Mouse (Mus musculus) MEL (cell line): ENCODE results near the gene Immp2l. TPM values are rescaled to one million over a fixed set of nuclear protein-coding genes. Genes with fewer than 3 reads are reported as not detected.
A peak's percentile ranks its signal among the peaks of the same experiment; 100 is the strongest.

ENCODE experiments used
- DNase-seq: peaks from one replicate; pipeline ENCODE4 v3.0.0; 2011; ENCODE audit warnings: low read depth, low spot score
- H3K27ac ChIP-seq: 2 replicates; pipeline ENCODE4 v1.5.1; 2012; ENCODE audit warnings: low read depth, mild to moderate bottlenecking, control low read depth, low read length, moderate library complexity; ENCODE audit not compliant: control insufficient read depth
- H3K27me3 ChIP-seq, 2 experiments: fragments of 150-350 bp in 1 of 2; sonication (generic) in 1 of 2; 2 replicates each; pipeline ENCODE4 v1.6.1; 2012; ENCODE audit warnings: low read length in 2 of 2, mild to moderate bottlenecking in 2 of 2, improper control_type of control experiment in 1 of 2, moderate library complexity in 1 of 2; ENCODE audit not compliant: insufficient read depth in 2 of 2, control insufficient read depth in 1 of 2
- H3K36me3 ChIP-seq, 2 experiments: 2 replicates each; pipeline ENCODE4 v1.6.1; 2012 to 2014; ENCODE audit warnings: low read length in 2 of 2, improper control_type of control experiment in 1 of 2, inconsistent platforms in 1 of 2, mild to moderate bottlenecking in 1 of 2; ENCODE audit not compliant: insufficient read depth in 2 of 2, control insufficient read depth in 1 of 2
- H3K4me1 ChIP-seq, 2 experiments: fragments of 150-350 bp in 1 of 2; sonication (generic) in 1 of 2; 2 replicates each; pipeline ENCODE4 v1.6.1; 2012; ENCODE audit warnings: low read length in 2 of 2, improper control_type of control experiment in 1 of 2, mild to moderate bottlenecking in 1 of 2; ENCODE audit not compliant: insufficient read depth in 2 of 2, control insufficient read depth in 1 of 2
- H3K4me3 ChIP-seq, 2 experiments: fragments of 150-350 bp in 1 of 2; sonication (generic) in 1 of 2; 2 replicates each; pipeline ENCODE4 v1.5.1; 2012; ENCODE audit warnings: low read depth in 2 of 2, low read length in 2 of 2, mild to moderate bottlenecking in 2 of 2, moderate library complexity in 2 of 2, control low read depth in 1 of 2, improper control_type of control experiment in 1 of 2; ENCODE audit not compliant: control insufficient read depth in 1 of 2, insufficient read depth in 1 of 2
- H3K79me2 ChIP-seq: 2 replicates; pipeline ENCODE4 v1.6.1; 2012; ENCODE audit warnings: mild to moderate bottlenecking, low read length, moderate library complexity; ENCODE audit not compliant: control insufficient read depth, poor library complexity, insufficient read depth
- H3K9ac ChIP-seq: 2 replicates; pipeline ENCODE4 v1.6.1; 2012; ENCODE audit warnings: low read depth, mild to moderate bottlenecking, control low read depth, low read length, moderate library complexity; ENCODE audit not compliant: control insufficient read depth, poor library complexity, severe bottlenecking
- H3K9me3 ChIP-seq: fragments of 150-350 bp; sonication (generic); replicated peaks from 2 replicates; pipeline ENCODE4 v1.6.1; 2012; ENCODE audit warnings: mild to moderate bottlenecking, low read length, improper control_type of control experiment, moderate library complexity; ENCODE audit not compliant: insufficient read depth
- BHLHE40 ChIP-seq: IDR thresholded peaks from 2 replicates; pipeline ENCODE4 v1.6.1; 2012; ENCODE audit warnings: low read depth, mild to moderate bottlenecking, inconsistent platforms, low read length, improper control_type of control experiment, borderline replicate concordance
- CHD1 ChIP-seq: IDR thresholded peaks from 2 replicates; pipeline ENCODE4 v1.6.1; 2012; ENCODE audit warnings: low read depth, mild to moderate bottlenecking, inconsistent platforms, low read length, improper control_type of control experiment
- CHD2 ChIP-seq: IDR thresholded peaks from 2 replicates; pipeline ENCODE4 v1.6.1; 2011; ENCODE audit warnings: low read length, improper control_type of control experiment
- CTCF ChIP-seq, 3 experiments: IDR thresholded peaks in 2 of 3; conservative IDR thresholded peaks in 1 of 3; 2 replicates each; pipeline ENCODE4 v1.5.1; 2011 to 2012; ENCODE audit warnings: low read length in 3 of 3, low read depth in 2 of 3, mild to moderate bottlenecking in 2 of 3, improper control_type of control experiment in 1 of 3, inconsistent platforms in 1 of 3, mixed read lengths in 1 of 3, moderate library complexity in 1 of 3; ENCODE audit not compliant: control insufficient read depth in 1 of 3, insufficient read depth in 1 of 3, poor library complexity in 1 of 3, severe bottlenecking in 1 of 3
- E2F4 ChIP-seq: IDR thresholded peaks from 2 replicates; pipeline ENCODE4 v1.6.1; 2011; ENCODE audit warnings: low read depth, low read length, improper control_type of control experiment, borderline replicate concordance
- ETS1 ChIP-seq: IDR thresholded peaks from 2 replicates; pipeline ENCODE4 v1.6.1; 2012; ENCODE audit warnings: low read depth, mild to moderate bottlenecking, inconsistent platforms, low read length, improper control_type of control experiment, moderate library complexity
- GABPA ChIP-seq: IDR thresholded peaks from 2 replicates; pipeline ENCODE4 v1.6.1; 2012; ENCODE audit warnings: low read depth, mild to moderate bottlenecking, inconsistent platforms, low read length, improper control_type of control experiment, moderate library complexity
- MAX ChIP-seq: IDR thresholded peaks from 2 replicates; pipeline ENCODE4 v1.6.1; 2011; ENCODE audit warnings: low read length, improper control_type of control experiment
- MXI1 ChIP-seq: IDR thresholded peaks from 2 replicates; pipeline ENCODE4 v1.6.1; 2011; ENCODE audit warnings: mild to moderate bottlenecking, low read depth, low read length, improper control_type of control experiment
- MYB ChIP-seq: IDR thresholded peaks from 2 replicates; pipeline ENCODE4 v1.6.1; 2011; ENCODE audit warnings: mild to moderate bottlenecking, low read depth, low read length, improper control_type of control experiment
- MYC ChIP-seq: IDR thresholded peaks from 2 replicates; pipeline ENCODE4 v1.6.1; 2011; ENCODE audit warnings: low read depth, mild to moderate bottlenecking, low read length, improper control_type of control experiment, moderate library complexity
- NRF1 ChIP-seq: IDR thresholded peaks from 2 replicates; pipeline ENCODE4 v1.6.1; 2014; ENCODE audit warnings: low read depth, mild to moderate bottlenecking, inconsistent platforms, low read length, improper control_type of control experiment, moderate library complexity; ENCODE audit not compliant: poor library complexity, insufficient read depth, severe bottlenecking
- POLR2A ChIP-seq, 2 experiments: IDR thresholded peaks; 2 replicates each; pipeline ENCODE4 v1.6.1; 2011 to 2012; ENCODE audit warnings: low read length in 2 of 2, mild to moderate bottlenecking in 2 of 2, control low read depth in 1 of 2, improper control_type of control experiment in 1 of 2, low read depth in 1 of 2, moderate library complexity in 1 of 2; ENCODE audit not compliant: control insufficient read depth in 1 of 2, insufficient read depth in 1 of 2, poor library complexity in 1 of 2
- POLR2AphosphoS2 ChIP-seq: IDR thresholded peaks from 2 replicates; pipeline ENCODE4 v1.6.1; 2011; ENCODE audit warnings: low read length, improper control_type of control experiment
- RAD21 ChIP-seq: IDR thresholded peaks from 2 replicates; pipeline ENCODE4 v1.6.1; 2011; ENCODE audit warnings: mild to moderate bottlenecking, low read depth, low read length, improper control_type of control experiment
- RCOR1 ChIP-seq: IDR thresholded peaks from 2 replicates; pipeline ENCODE4 v1.6.1; 2012; ENCODE audit warnings: low read depth, mild to moderate bottlenecking, inconsistent platforms, low read length, improper control_type of control experiment
- SIN3A ChIP-seq: IDR thresholded peaks from 2 replicates; pipeline ENCODE4 v1.6.1; 2012; ENCODE audit warnings: low read length, improper control_type of control experiment, inconsistent platforms
- SMC3 ChIP-seq: IDR thresholded peaks from 2 replicates; pipeline ENCODE4 v1.6.1; 2011; ENCODE audit warnings: low read depth, low read length, improper control_type of control experiment
- TBP ChIP-seq: IDR thresholded peaks from 2 replicates; pipeline ENCODE4 v1.8.0; 2011; ENCODE audit warnings: low read depth, low read length, improper control_type of control experiment
- UBTF ChIP-seq: IDR thresholded peaks from 2 replicates; pipeline ENCODE4 v1.6.1; 2012; ENCODE audit warnings: low read depth, mild to moderate bottlenecking, inconsistent platforms, low read length, improper control_type of control experiment, moderate library complexity, borderline replicate concordance; ENCODE audit not compliant: insufficient read depth
- USF1 ChIP-seq: IDR thresholded peaks from 2 replicates; pipeline ENCODE4 v1.6.1; 2014; ENCODE audit warnings: low read depth, mild to moderate bottlenecking, inconsistent platforms, low read length, improper control_type of control experiment, moderate library complexity
- USF2 ChIP-seq, 2 experiments: IDR thresholded peaks; 2 replicates each; pipeline ENCODE4 v1.6.1; 2011 to 2012; ENCODE audit warnings: improper control_type of control experiment in 2 of 2, low read length in 2 of 2, borderline replicate concordance in 1 of 2, inconsistent platforms in 1 of 2, low read depth in 1 of 2, mild to moderate bottlenecking in 1 of 2; ENCODE audit not compliant: insufficient read depth in 1 of 2
- ZC3H11A ChIP-seq: IDR thresholded peaks from 2 replicates; pipeline ENCODE4 v1.6.1; 2012; ENCODE audit warnings: low read depth, mild to moderate bottlenecking, inconsistent platforms, low read length, improper control_type of control experiment
- ZMIZ1 ChIP-seq: IDR thresholded peaks from 2 replicates; pipeline ENCODE4 v1.6.1; 2012; ENCODE audit warnings: low read depth, mild to moderate bottlenecking, inconsistent platforms, low read length, improper control_type of control experiment, moderate library complexity
- ZNF384 ChIP-seq: IDR thresholded peaks from 2 replicates; pipeline ENCODE4 v1.6.1; 2012; ENCODE audit warnings: low read depth, mild to moderate bottlenecking, inconsistent platforms, low read length, improper control_type of control experiment
- polyA plus RNA-seq, 2 experiments: library from polyadenylated mRNA; stranded (reverse) in 1 of 2; unstranded in 1 of 2; fragments of >175 nt in 1 of 2; fragments of >200 nt in 1 of 2; gene quantifications; 2 replicates each; pipeline versions ENCODE4 v1.2.1 to v1.2.4; 2012; ENCODE audit warnings: low replicate concordance in 2 of 2, low read depth in 1 of 2; ENCODE audit not compliant: insufficient read length in 2 of 2, insufficient read depth in 1 of 2, missing spikeins in 1 of 2
- total RNA-seq: library from RNA; depleted of rRNA; stranded (reverse); fragments of 300-350 nt; gene quantifications from 2 replicates; pipeline ENCODE4 v1.2.3, GENCODE M21; 2012

Gene Immp2l
- total and polyA plus RNA-seq, 3 experiments: 4.0 to 5.0 TPM; not detected in 1

- DNase-seq: no peak
- Histone ChIP-seq H3K27ac (no peak overlapping the region), H3K4me3 (no peak overlapping the region), H3K36me3 (no peaks in the 10 kb centered on the region), H3K9ac (no peak overlapping the region), H3K79me2 (no peaks in the 10 kb centered on the region), H3K9me3 (no peaks in the 10 kb centered on the region), H3K27me3 (no peaks in the 10 kb centered on the region), H3K4me1 (no peaks in the 10 kb centered on the region)
- TF ChIP-seq GABPA: no peak
- TF ChIP-seq NRF1: no peak
- no peak for TF ChIP-seq CHD1
- no peak for TF ChIP-seq ZNF384
- TF ChIP-seq POLR2AphosphoS2: no peak
- TF ChIP-seq MXI1: no peak
- TF ChIP-seq TBP: no peak
- no peak for TF ChIP-seq USF2 (IDR thresholded peaks at IDR 0.05; ENCODE audit: borderline replicate concordance in 1 of 2, insufficient read depth in 1 of 2, low read depth in 1 of 2, low read length in 2 of 2)
- no peak for TF ChIP-seq MYB
Measured at GRCm38 (mm10) chr12:41091316-41091715, 67.4 kb downstream of the Immp2l start.

- DNase-seq: no peak
- no peak for TF ChIP-seq BHLHE40
- TF ChIP-seq SIN3A: no peak
- no peak for TF ChIP-seq UBTF
- TF ChIP-seq RAD21: no peak
- no peak for TF ChIP-seq CHD2
- TF ChIP-seq POLR2AphosphoS2: no peak
- TF ChIP-seq TBP: no peak
- no peak for TF ChIP-seq ZC3H11A
- TF ChIP-seq, all 39 proteins: peak for 0
- no peak overlapping the region for H3K27ac ChIP-seq
- no peaks in the 10 kb centered on the region for H3K9me3 ChIP-seq
- H3K4me1 ChIP-seq: no peaks in the 10 kb centered on the region
- no peak overlapping the region for H3K4me3 ChIP-seq
- no peak overlapping the region for H3K9ac ChIP-seq
- no peaks in the 10 kb centered on the region for H3K36me3 ChIP-seq
- no peaks in the 10 kb centered on the region for H3K79me2 ChIP-seq
- no peaks in the 10 kb centered on the region for H3K27me3 ChIP-seq
Measured at GRCm38 (mm10) chr12:41096045-41096444, 72.2 kb downstream of the Immp2l start.

- Histone ChIP-seq H3K9ac (no peak overlapping the region), H3K4me3 (no peak overlapping the region), H3K9me3 (no peaks in the 10 kb centered on the region), H3K4me1 (no peaks in the 10 kb centered on the region), H3K79me2 (no peaks in the 10 kb centered on the region), H3K27ac (no peak overlapping the region), H3K36me3 (no peaks in the 10 kb centered on the region), H3K27me3 (no peaks in the 10 kb centered on the region)
- DNase-seq: peak; percentile 68
- TF ChIP-seq MAX (no peak), RAD21 (peak; percentile 42), USF2 (IDR thresholded peaks at IDR 0.05; ENCODE audit: borderline replicate concordance in 1 of 2, insufficient read depth in 1 of 2, low read depth in 1 of 2, low read length in 2 of 2) (no peak), UBTF (no peak), CTCF (IDR thresholded peaks at IDR 0.05 in 2 of 3, conservative IDR thresholded peaks at IDR 0.05 in 1 of 3; ENCODE audit: control insufficient read depth in 1 of 3, insufficient read depth in 1 of 3, low read depth in 2 of 3, low read length in 3 of 3, poor library complexity in 1 of 3, severe bottlenecking in 1 of 3) (peak; percentile 54 to 74 (median 69)), ZMIZ1 (no peak), MYC (no peak), USF1 (no peak), ZC3H11A (no peak; the same call in 1 of the 2 replicates), E2F4 (no peak), SIN3A (no peak), RCOR1 (no peak), MXI1 (no peak), GABPA (no peak), TBP (no peak), POLR2AphosphoS2 (no peak), POLR2A (IDR thresholded peaks at IDR 0.05; ENCODE audit: control insufficient read depth in 1 of 2, insufficient read depth in 1 of 2, low read depth in 1 of 2, low read length in 2 of 2, poor library complexity in 1 of 2) (no peak), SMC3 (peak; percentile 78), ETS1 (no peak)
Measured at GRCm38 (mm10) chr12:41097406-41097805, 73.5 kb downstream of the Immp2l start.
